ENCODE assay signal across 21 mouse cellular contexts in genomic region chr9:67532631-67533030, GRCm38 (mm10). TPM values are rescaled to one million over a fixed set of nuclear protein-coding genes. Genes with fewer than 3 reads are reported as not detected.
DNase-seq lines count a peak whose midpoint lies in the region; ATAC-seq lines count a peak whose summit lies in the region.
"Had no signal": no experiment of that assay in that cellular context is flagged by ENCODE, and none has a peak within 500 bp of the region (broad histone marks: within the 10 kb centered on the region; RNA-seq: fewer than 3 reads in every experiment).

No protein-coding gene starts in this region.

- no peaks in the 10 kb centered on the region for H3K9me3 ChIP-seq in heart, embryonic 10.5 days
- no peaks in the 10 kb centered on the region for H3K9me3 ChIP-seq in kidney, embryonic 15.5 days (replicated peaks)
- H3K9me3 ChIP-seq: forebrain, embryonic 12.5 days; limb, embryonic 12.5 days; lung, embryonic 15.5 days had no signal

- no peak overlapping the region for H3K4me2 ChIP-seq in kidney, embryonic 15.5 days
- H3K4me2 ChIP-seq: forebrain, embryonic 12.5 days; hindbrain, embryonic 14.5 days; limb, embryonic 12.5 days; lung, embryonic 15.5 days had no signal

- intact Hi-C loops in left cerebral cortex, postnatal 4 days (cut with DNase I), result no loop called here

- 90% methylated on average over 1 of the region's 1 CpGs for WGBS in heart, embryonic 10.5 days
- 40% methylated on average over 1 of the region's 1 CpGs for WGBS in kidney, embryonic 15.5 days

- peaks cover 40% of the 10 kb centered on the region for H3K4me1 ChIP-seq in heart, embryonic 10.5 days
- H3K4me1 ChIP-seq in kidney, embryonic 15.5 days, result peaks cover 22% of the 10 kb centered on the region

- no peak overlapping the region for H3K4me3 ChIP-seq in heart, embryonic 10.5 days
- H3K4me3 ChIP-seq in kidney, embryonic 15.5 days (replicated peaks), result no peak overlapping the region
- H3K4me3 ChIP-seq: forebrain, embryonic 12.5 days; heart, adult 2 months; left cerebral cortex, adult 2 months; limb, embryonic 12.5 days; lung, embryonic 15.5 days had no signal

- ATAC-seq in kidney, embryonic 15.5 days (replicated peaks; ENCODE audit: low FRiP score), result no peak
- ATAC-seq: intestine, postnatal 0 days had no signal

- H3K27ac ChIP-seq in heart, embryonic 10.5 days, result no peak overlapping the region
- H3K27ac ChIP-seq in kidney, embryonic 15.5 days, result peak overlapping the region; percentile 22; the same call in 1 of the 2 replicates
- H3K27ac ChIP-seq: forebrain, embryonic 12.5 days; heart, adult 2 months; hindbrain, embryonic 14.5 days; left cerebral cortex, adult 2 months; limb, embryonic 12.5 days; liver, embryonic 14.5 days; lung, embryonic 15.5 days had no signal

- H3K27me3 ChIP-seq in heart, embryonic 10.5 days (ENCODE audit: insufficient read depth, poor library complexity, severe bottlenecking), result no peaks in the 10 kb centered on the region
- H3K27me3 ChIP-seq in kidney, embryonic 15.5 days, result no peaks in the 10 kb centered on the region
- H3K27me3 ChIP-seq: forebrain, embryonic 12.5 days; limb, embryonic 12.5 days; lung, embryonic 15.5 days; Patski had no signal

- no peak overlapping the region for H3K9ac ChIP-seq in kidney, embryonic 15.5 days
- H3K9ac ChIP-seq: forebrain, embryonic 12.5 days; hindbrain, embryonic 14.5 days; limb, embryonic 12.5 days; liver, embryonic 14.5 days; lung, embryonic 15.5 days had no signal

- peak; percentile 41 for DNase-seq in heart, postnatal 4 days
- DNase-seq in heart, embryonic 10.5 days (ENCODE audit: low spot score), result no peak
- peak; percentile 52 for DNase-seq in testis, postnatal 10 days (ENCODE audit: low spot score)
- no peak for DNase-seq in testis, postnatal 14 days (ENCODE audit: low spot score)
- no peak for DNase-seq in left cerebral cortex, postnatal 4 days
- DNase-seq in adrenal gland, postnatal 14 days, result no peak
- DNase-seq: adrenal gland, adult 8-10 months; cerebellum, adult 11 months; heart, adult 2 months; layer of hippocampus, adult 9-11 months; lung, postnatal 4 days; thymus, postnatal 36 days had no signal

- H3K36me3 ChIP-seq in heart, embryonic 10.5 days, result no peaks in the 10 kb centered on the region
- no peaks in the 10 kb centered on the region for H3K36me3 ChIP-seq in kidney, embryonic 15.5 days
- H3K36me3 ChIP-seq: forebrain, embryonic 12.5 days; limb, embryonic 12.5 days; lung, embryonic 15.5 days had no signal

RNA-seq across cellular contexts. Expression of gene Tln2, which starts 26.9 kb away (rescaled TPM):
- total RNA-seq in heart, postnatal 4 days (2021), result 100 to 1,000 TPM; 111 to 116 TPM
- polyA plus RNA-seq in heart, embryonic 10.5 days (2016; fragmentation: Nextera tagmentation; extraction: Ambion mirVana), result 34.7 and 53.3 TPM in 2 replicates
- 20.8 and 21.1 TPM in 2 replicates for polyA plus RNA-seq in kidney, embryonic 15.5 days (2015; fragmentation: Nextera tagmentation; extraction: Ambion mirVana)
- total RNA-seq in left cerebral cortex, postnatal 4 days (2021), result 10 to 100 TPM; 66.0 to 73.5 TPM
- 24.6 and 27.1 TPM in 2 replicates for total RNA-seq in adrenal gland, postnatal 14 days (2021)

Comparison
In these comparisons a context has a peak if more than half of its experiments do, and no peak if none do; other contexts are left out.
1. DNase-seq: peak in heart, postnatal 4 days (single experiment) and testis, postnatal 10 days (single experiment); none in heart, embryonic 10.5 days (single experiment), testis, postnatal 14 days (single experiment), left cerebral cortex, postnatal 4 days (single experiment) and adrenal gland, postnatal 14 days (single experiment).